Mouse (Mus musculus) kidney, embryonic 15.5 days (tissue): ENCODE measurements around the gene Mrgprd. TPM values are rescaled to one million over a fixed set of nuclear protein-coding genes. Genes with fewer than 3 reads are reported as not detected.

Experiments
- ATAC-seq: fragments of 200-750 bp; cut with Nextera tagmentation; replicated peaks from 2 replicates; pipeline ENCODE4 v1.8.0; 2017; ENCODE audit warnings: moderate TSS enrichment; ENCODE audit not compliant: low FRiP score
- H3K27ac ChIP-seq: fragments of 300-500 bp; sonication (generic); 2 replicates; pipeline ENCODE4 v1.5.1; 2015; ENCODE audit warnings: mild to moderate bottlenecking, inconsistent platforms
- H3K27me3 ChIP-seq: fragments of 300-500 bp; sonication (generic); 2 replicates; pipeline ENCODE4 v1.6.1; 2015; ENCODE audit warnings: inconsistent platforms
- H3K36me3 ChIP-seq: fragments of 300-500 bp; sonication (generic); 2 replicates; pipeline ENCODE4 v1.6.1; 2015; ENCODE audit warnings: inconsistent platforms
- H3K4me1 ChIP-seq: fragments of 300-500 bp; sonication (generic); 2 replicates; pipeline ENCODE4 v1.6.1; 2015; ENCODE audit warnings: inconsistent platforms
- H3K4me2 ChIP-seq: fragments of 300-500 bp; sonication (generic); 2 replicates; pipeline ENCODE4 v1.6.1; 2015; ENCODE audit warnings: moderate library complexity, mild to moderate bottlenecking, inconsistent platforms
- H3K4me3 ChIP-seq: fragments of 300-500 bp; sonication (generic); replicated peaks from 2 replicates; pipeline ENCODE4 v1.5.1; 2015; ENCODE audit warnings: mild to moderate bottlenecking, inconsistent platforms
- H3K9ac ChIP-seq: fragments of 300-500 bp; sonication (generic); 2 replicates; pipeline ENCODE4 v1.6.1; 2015; ENCODE audit warnings: mild to moderate bottlenecking, inconsistent platforms
- H3K9me3 ChIP-seq: fragments of 300-500 bp; sonication (generic); replicated peaks from 2 replicates; pipeline ENCODE4 v1.6.1; 2016; ENCODE audit warnings: inconsistent platforms
- WGBS: fragments of 180-500 bp; shearing (Covaris S2); methylation state at CpG from one replicate; pipeline ENCODE4 v1.1.7; 2015; ENCODE audit warnings: mixed read lengths; 5-methylcytosine and 5-hydroxymethylcytosine counted together
- polyA plus RNA-seq: library from polyadenylated mRNA; unstranded; fragments of >200 nt; fragmentation: Nextera tagmentation; extraction: Ambion mirVana; gene quantifications from 2 replicates; pipeline ENCODE4 v1.2.1, GENCODE M21; 2015

The Mrgprd gene
- polyA plus RNA-seq, 1 experiment from 2014 or later, result not detected

DNA sequence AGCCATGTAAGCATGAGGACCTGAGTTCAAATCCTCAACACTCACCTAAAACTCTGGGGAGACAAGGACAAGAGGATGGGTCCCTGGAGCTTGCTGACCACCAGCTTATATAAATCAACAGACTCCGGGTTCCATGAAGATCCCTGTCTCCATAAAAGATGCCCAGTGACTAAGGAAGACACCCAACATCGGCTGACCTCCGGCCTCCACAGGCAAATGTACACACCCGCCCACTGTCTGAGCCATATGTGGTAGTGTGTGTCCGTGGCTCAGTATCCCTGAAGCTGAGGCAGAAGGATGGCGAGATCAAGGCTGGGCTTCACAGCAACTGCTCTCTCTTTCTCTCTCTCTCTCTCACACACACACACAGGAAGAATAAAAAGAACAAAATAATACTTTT lies 19.3 kb downstream of the Mrgprd start:
- Histone ChIP-seq H3K27me3 (no peaks in the 10 kb centered on the region), H3K36me3 (no peaks in the 10 kb centered on the region), H3K27ac (no peak overlapping the region), H3K4me3 (no peak overlapping the region), H3K9ac (no peak overlapping the region), H3K9me3 (no peaks in the 10 kb centered on the region), H3K4me2 (no peak overlapping the region), H3K4me1 (peaks cover 26% of the 10 kb centered on the region)
- ATAC-seq, result no peak
- 87% methylated on average over 6 of the region's 6 CpGs for WGBS

DNA sequence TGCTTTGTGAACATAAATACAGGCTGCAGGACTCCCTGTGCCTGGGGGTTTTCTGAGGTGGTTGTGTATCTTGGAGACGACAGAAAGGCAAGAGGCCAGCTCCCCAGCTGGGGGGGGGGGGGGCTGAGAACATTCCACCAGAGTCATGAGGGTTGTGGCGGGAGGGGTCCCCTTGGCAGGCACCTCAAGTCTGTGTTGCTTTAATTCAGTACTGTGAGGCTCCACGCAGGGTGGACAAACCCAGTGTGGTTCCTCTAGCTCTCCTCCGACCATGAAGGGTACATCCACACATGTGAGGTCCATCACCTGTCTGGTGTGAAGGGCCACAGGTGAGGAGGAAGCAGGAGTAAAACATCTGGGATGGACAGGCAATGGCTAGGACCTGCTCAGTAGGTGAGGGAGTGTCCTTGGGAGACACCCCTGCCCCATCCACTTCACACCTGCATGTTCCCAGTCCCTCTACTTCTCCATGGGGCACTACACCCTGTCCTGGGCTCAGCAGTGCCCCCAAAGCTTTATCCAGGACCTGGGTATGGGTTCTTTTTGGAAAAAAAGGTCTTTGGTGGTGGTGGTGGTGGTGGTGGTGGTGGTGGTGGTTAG lies 19.9 kb downstream of the Mrgprd start:
- H3K27me3 ChIP-seq, result no peaks in the 10 kb centered on the region
- H3K9ac ChIP-seq, result no peak overlapping the region
- H3K36me3 ChIP-seq, result no peaks in the 10 kb centered on the region
- H3K4me3 ChIP-seq, result no peak overlapping the region
- no peak overlapping the region for H3K27ac ChIP-seq
- no peak for ATAC-seq
- 63% methylated on average over 4 of the region's 4 CpGs for WGBS
- no peak overlapping the region for H3K4me2 ChIP-seq
- no peaks in the 10 kb centered on the region for H3K9me3 ChIP-seq
- peaks cover 21% of the 10 kb centered on the region for H3K4me1 ChIP-seq

DNA sequence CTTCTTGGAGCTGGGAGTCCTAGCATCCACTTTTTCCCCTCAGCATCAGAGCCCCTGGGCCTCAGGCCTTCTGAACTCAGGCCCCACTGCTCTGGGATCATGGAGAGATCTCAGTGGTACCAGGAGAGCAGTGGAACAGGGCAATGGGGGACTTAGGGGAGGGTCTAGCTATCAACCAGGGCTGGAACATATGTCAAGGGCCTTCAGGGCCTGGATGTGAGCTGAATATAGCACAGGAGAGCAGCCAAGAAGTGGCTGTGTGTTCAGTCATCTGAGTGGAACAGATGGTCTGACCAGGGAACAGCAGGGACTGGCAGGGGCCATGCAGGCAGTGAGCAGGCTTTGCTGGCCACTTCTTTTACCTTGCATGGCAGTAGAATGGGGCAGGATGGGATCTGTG lies 20.6 kb downstream of the Mrgprd start:
- ATAC-seq, result no peak
- no peak overlapping the region for H3K4me2 ChIP-seq
- H3K9me3 ChIP-seq, result no peaks in the 10 kb centered on the region
- no peak overlapping the region for H3K4me3 ChIP-seq
- H3K9ac ChIP-seq, result no peak overlapping the region
- peaks cover 14% of the 10 kb centered on the region for H3K4me1 ChIP-seq
- no peak overlapping the region for H3K27ac ChIP-seq
- no peaks in the 10 kb centered on the region for H3K27me3 ChIP-seq
- no peaks in the 10 kb centered on the region for H3K36me3 ChIP-seq

DNA sequence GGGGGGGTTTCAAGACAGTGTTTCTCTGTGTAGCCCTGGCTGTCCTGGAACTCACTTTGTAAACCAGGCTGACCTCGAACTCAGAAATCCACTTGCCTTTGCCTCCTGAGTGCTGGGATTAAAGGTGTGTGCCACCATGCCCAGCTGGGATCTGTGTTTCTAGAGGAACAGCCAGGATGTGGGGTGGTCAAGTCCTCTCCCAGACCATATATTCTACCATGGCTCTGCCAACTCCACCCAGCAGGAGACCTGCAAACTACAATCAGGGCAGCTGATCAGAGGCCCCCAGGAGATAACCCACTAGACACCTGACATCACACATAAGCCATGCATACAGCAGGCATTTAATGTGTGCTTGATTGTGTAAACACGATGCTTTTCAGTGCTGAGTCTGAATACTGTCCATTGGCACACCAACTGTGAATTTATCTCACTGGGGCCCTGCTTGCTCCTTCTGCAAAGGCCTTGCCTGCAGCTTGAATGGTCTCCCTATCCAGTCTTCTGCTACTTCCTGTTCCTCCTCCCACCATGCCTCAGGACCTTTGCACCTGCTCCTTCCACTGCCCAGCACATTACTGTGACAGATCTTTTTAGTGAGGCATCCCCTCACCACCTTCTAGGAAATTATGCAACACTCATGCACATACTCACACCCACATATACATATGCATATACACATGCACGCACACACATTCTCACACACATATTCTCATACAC lies 21.1 kb downstream of the Mrgprd start:
- ATAC-seq, result no peak
- Histone ChIP-seq H3K27me3 (no peaks in the 10 kb centered on the region), H3K4me1 (peaks cover 11% of the 10 kb centered on the region; the same call in 1 of the 2 replicates), H3K4me2 (no peak overlapping the region), H3K27ac (no peak overlapping the region), H3K9me3 (no peaks in the 10 kb centered on the region), H3K36me3 (no peaks in the 10 kb centered on the region), H3K4me3 (no peak overlapping the region), H3K9ac (no peak overlapping the region)
- 90% methylated on average over 3 of the region's 3 CpGs for WGBS

DNA sequence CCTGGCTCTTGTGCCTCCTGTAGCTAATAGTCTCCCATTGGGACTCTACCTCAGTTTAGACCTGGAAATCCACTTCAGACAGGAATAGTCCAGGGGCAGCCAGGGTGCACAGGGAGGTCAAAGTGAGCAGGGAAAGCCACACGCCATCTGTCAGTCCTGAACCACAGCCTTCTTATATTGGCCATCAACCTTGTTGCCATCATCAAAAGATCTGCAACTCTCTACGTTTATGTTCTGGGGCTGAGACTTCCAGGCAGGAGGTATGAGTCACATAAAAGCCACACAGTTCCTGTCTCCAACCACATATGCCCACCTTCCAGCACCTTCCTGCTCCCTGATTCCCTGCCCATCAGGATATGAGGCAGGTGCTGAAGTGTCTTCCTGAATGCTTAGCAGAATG lies 23.3 kb downstream of the Mrgprd start:
- H3K9me3 ChIP-seq, result no peaks in the 10 kb centered on the region
- no peak overlapping the region for H3K27ac ChIP-seq
- 74% methylated on average over 2 of the region's 2 CpGs for WGBS
- H3K36me3 ChIP-seq, result no peaks in the 10 kb centered on the region
- ATAC-seq, result no peak
- H3K4me1 ChIP-seq, result 0 out of 2 replicates have a peak, but pooled peaks cover 2% of the 10 kb centered on the region
- H3K27me3 ChIP-seq, result no peaks in the 10 kb centered on the region
- no peak overlapping the region for H3K4me3 ChIP-seq
- no peak overlapping the region for H3K9ac ChIP-seq
- H3K4me2 ChIP-seq, result no peak overlapping the region

DNA sequence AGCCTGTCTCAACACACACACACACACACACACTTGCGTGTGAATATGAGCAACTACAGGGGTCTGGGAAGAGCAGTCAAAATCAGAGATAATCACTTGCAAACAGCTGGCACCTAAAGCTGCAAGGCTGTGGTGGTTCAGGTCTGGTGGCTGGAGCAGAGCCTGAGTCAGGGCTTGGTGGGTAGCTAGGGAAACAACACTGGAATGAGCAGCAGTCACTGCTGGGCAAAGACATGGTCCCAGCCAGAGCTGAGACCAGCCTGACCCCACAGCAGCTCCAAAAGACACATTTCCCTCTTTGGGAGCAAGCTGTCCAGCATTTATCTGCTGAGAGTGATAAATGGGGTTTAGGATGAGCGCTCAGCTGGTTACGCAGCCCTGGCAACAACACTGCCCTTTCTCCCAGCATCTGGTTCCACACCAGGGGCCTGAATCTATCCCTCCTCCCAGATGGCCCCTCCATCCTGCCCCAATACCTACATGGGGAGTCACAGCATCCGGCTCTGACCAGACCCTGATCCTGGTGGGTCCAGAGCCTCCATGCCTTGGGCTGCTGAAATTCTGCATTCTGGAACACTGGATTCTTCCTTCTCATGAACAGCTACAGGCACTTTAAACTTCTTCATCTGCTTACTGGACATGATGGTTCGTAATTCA lies 25.7 kb downstream of the Mrgprd start:
- H3K36me3 ChIP-seq, result no peaks in the 10 kb centered on the region
- no peak overlapping the region for H3K4me3 ChIP-seq
- H3K9me3 ChIP-seq, result no peaks in the 10 kb centered on the region
- no peak overlapping the region for H3K4me2 ChIP-seq
- 0 out of 2 replicates have a peak, but pooled peaks have one; percentile 18 for ATAC-seq
- WGBS, result 78% methylated on average over 5 of the region's 5 CpGs
- H3K4me1 ChIP-seq, result no peaks in the 10 kb centered on the region
- no peak overlapping the region for H3K27ac ChIP-seq
- H3K27me3 ChIP-seq, result no peaks in the 10 kb centered on the region
- no peak overlapping the region for H3K9ac ChIP-seq

Other genes with a start within 250 kb of the Mrgprd start
- 0.56 TPM in 1 of 2 replicates, not detected in the other for gene 1810010D01Rik, start 106.7 kb upstream of the Mrgprd start, polyA plus RNA-seq
- 8.8 and 9.7 TPM in 2 replicates for gene Tpcn2, start 30.8 kb upstream of the Mrgprd start, polyA plus RNA-seq
- gene Mrgprf, start 14.0 kb upstream of the Mrgprd start, polyA plus RNA-seq, result 2.5 and 3.7 TPM in 2 replicates